Mouse (Mus musculus): ENCODE measurements around the gene Ift172. TPM values are rescaled to one million over a fixed set of nuclear protein-coding genes. Genes with fewer than 3 reads are reported as not detected.
A peak's percentile ranks its signal among the peaks of the same experiment; 100 is the strongest.

The Ift172 gene
- polyA plus RNA-seq, 1 experiment from 2014 or later, result 44.3 TPM

DNA sequence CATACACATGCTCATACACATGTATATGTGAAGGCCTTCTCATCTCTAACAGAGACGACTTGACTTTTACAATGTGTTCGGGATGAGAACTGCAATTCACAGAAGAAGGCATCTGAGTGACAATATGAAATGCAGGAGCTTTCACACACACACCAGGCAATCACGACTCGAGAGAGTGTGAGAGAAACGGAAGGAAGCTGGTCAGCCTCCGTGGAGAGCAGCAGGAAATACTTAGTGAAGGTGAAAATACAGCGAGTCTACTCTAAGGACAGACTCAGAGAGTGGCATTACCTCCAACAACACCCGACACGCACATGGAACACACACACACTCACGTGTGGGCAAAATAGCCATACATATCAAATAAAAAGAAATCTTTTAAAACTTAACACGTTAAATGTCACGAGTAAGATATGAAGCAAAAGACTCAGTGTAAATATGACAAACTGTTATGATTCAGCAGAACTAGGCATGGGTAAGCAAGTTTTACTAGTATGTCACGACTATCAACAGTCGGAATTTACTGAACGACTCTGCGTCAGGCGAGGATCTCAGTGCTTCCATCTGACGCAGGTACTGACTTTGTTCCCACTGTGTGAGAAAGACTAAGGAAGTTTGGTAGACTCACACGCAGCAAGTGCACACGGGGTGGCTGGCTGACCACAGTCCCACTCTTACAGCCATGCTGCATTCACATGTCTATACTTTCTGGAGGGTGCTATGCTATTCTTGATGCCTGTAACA is 11.5 kb downstream of the Ift172 start:
- no peak overlapping the region for H3K4me2 ChIP-seq (ENCODE audit: low read depth, low read length)
- H3K9ac ChIP-seq (ENCODE audit: low read length), result no peak overlapping the region
- H3K4me1 ChIP-seq (replicated peaks; ENCODE audit: control insufficient read depth, insufficient read depth, low read length), result no peaks in the 10 kb centered on the region
- peaks cover 22% of the 10 kb centered on the region for H3K36me3 ChIP-seq (ENCODE audit: control insufficient read depth, insufficient read depth, low read length)
- no peaks in the 10 kb centered on the region for H3K9me3 ChIP-seq (ENCODE audit: control insufficient read depth, low read length)
- no peak overlapping the region for H3K27ac ChIP-seq (ENCODE audit: low read length)
- no peak overlapping the region for H3K4me3 ChIP-seq (ENCODE audit: low read length)
- WGBS, result 78% methylated on average over 20 of the region's 20 CpGs
- ATAC-seq (ENCODE audit: low read depth), result no peak
- no peaks in the 10 kb centered on the region for H3K27me3 ChIP-seq (ENCODE audit: control insufficient read depth, insufficient read depth, low read depth, low read length)

DNA sequence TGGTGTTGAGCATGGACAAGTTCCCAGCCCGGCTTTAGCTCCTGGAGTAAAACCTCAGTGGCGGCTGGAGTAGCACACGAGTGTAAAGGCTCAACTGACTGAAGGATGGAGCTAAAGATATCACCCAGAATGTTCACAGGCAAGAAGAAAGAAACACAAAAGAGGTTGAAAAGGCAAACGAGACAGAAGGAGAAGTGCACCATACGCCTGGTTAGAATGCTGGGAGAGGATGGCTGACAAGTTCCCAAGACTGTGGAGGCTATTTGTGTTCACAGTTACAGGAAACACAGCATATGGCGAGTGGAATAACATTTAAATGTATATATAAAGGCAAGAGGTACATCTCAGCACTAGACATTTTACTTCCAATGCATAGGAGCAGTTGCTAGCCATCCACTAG is 17.9 kb downstream of the Ift172 start:
- ATAC-seq (ENCODE audit: low read depth), result no peak
- no peaks in the 10 kb centered on the region for H3K27me3 ChIP-seq (ENCODE audit: control insufficient read depth, insufficient read depth, low read depth, low read length)
- no peak overlapping the region for H3K27ac ChIP-seq (ENCODE audit: low read length)
- no peaks in the 10 kb centered on the region for H3K4me1 ChIP-seq (replicated peaks; ENCODE audit: control insufficient read depth, insufficient read depth, low read length)
- H3K4me2 ChIP-seq (ENCODE audit: low read depth, low read length), result no peak overlapping the region
- WGBS, result 82% methylated on average over 6 of the region's 6 CpGs
- no peak overlapping the region for H3K9ac ChIP-seq (ENCODE audit: low read length)
- H3K9me3 ChIP-seq (ENCODE audit: control insufficient read depth, low read length), result no peaks in the 10 kb centered on the region
- peaks cover 25% of the 10 kb centered on the region for H3K36me3 ChIP-seq (ENCODE audit: control insufficient read depth, insufficient read depth, low read length)
- H3K4me3 ChIP-seq (ENCODE audit: low read length), result no peak overlapping the region

DNA sequence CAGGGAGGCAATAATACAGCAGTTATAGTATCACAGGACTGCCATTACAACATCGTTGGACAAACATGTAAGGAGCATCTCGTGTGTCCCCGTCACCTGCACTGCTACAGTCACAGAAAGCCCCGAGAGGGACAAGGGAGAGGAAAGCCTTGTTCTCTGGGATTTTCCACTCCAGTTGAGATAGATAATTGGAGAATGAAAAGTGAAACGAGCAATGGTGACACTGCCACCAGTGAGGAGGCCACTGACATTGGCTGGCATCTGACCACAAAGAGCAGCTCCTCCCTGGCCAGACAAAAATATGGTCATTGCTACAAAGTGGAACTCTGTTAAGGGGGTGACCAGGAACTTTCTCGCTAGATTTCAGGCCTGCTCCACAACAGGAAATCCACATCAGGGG is 23.2 kb downstream of the Ift172 start:
- 86% methylated on average over 6 of the region's 6 CpGs for WGBS
- ATAC-seq (ENCODE audit: low read depth), result no peak
- no peaks in the 10 kb centered on the region for H3K9me3 ChIP-seq (ENCODE audit: control insufficient read depth, low read length)
- H3K9ac ChIP-seq (ENCODE audit: low read length), result no peak overlapping the region
- H3K4me3 ChIP-seq (ENCODE audit: low read length), result no peak overlapping the region
- H3K27me3 ChIP-seq (ENCODE audit: control insufficient read depth, insufficient read depth, low read depth, low read length), result no peaks in the 10 kb centered on the region
- no peak overlapping the region for H3K27ac ChIP-seq (ENCODE audit: low read length)
- H3K4me2 ChIP-seq (ENCODE audit: low read depth, low read length), result no peak overlapping the region
- H3K36me3 ChIP-seq (ENCODE audit: control insufficient read depth, insufficient read depth, low read length), result peaks cover 41% of the 10 kb centered on the region
- no peaks in the 10 kb centered on the region for H3K4me1 ChIP-seq (replicated peaks; ENCODE audit: control insufficient read depth, insufficient read depth, low read length)

DNA sequence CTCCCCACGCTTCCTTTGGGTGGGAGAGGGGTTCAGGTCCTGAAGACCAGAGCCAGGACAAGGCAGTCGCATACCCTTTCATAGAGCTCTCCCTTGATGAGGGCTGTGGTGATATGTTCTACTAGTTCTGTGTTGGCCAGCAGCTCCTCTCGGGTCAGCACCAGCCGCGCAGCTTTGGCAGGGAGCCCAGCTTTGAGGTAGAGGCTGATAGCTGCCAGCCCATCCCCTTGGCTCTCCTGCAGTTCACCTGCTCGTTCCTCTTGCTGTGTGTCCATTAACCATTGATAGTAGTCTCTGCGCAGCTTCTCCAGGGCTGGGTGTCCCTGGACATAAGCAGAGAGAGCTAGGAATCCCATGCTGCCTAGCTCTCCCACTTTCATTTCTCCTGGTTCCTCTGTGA is 24.8 kb downstream of the Ift172 start:
- no peaks in the 10 kb centered on the region for H3K9me3 ChIP-seq (ENCODE audit: control insufficient read depth, low read length)
- no peak overlapping the region for H3K4me3 ChIP-seq (ENCODE audit: low read length)
- no peak overlapping the region for H3K9ac ChIP-seq (ENCODE audit: low read length)
- peaks cover 37% of the 10 kb centered on the region for H3K36me3 ChIP-seq (ENCODE audit: control insufficient read depth, insufficient read depth, low read length)
- WGBS, result 76% methylated on average over 7 of the region's 7 CpGs
- H3K27ac ChIP-seq (ENCODE audit: low read length), result no peak overlapping the region
- no peak for ATAC-seq (ENCODE audit: low read depth)
- no peaks in the 10 kb centered on the region for H3K4me1 ChIP-seq (replicated peaks; ENCODE audit: control insufficient read depth, insufficient read depth, low read length)
- H3K4me2 ChIP-seq (ENCODE audit: low read depth, low read length), result no peak overlapping the region
- H3K27me3 ChIP-seq (ENCODE audit: control insufficient read depth, insufficient read depth, low read depth, low read length), result no peaks in the 10 kb centered on the region

DNA sequence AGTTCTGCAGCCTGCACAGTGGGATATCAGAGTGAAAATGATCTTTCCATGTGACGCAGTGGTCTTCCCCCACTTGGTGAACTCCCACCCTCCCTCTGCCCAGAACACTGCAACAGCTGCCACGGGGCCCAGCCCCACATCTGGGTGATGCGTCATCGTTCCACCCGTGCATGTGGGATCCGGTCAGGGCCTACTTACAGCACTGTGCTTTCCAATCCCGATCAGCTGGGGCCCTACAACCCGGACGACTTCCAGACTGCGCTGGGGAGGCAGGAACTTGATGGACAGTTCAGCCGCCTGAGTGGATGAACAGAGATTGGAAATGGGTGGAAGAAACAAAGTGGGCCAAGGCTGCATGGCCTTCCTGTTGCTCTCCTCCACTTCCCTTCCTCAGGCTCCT is 33.3 kb downstream of the Ift172 start:
- 80% methylated on average over 11 of the region's 11 CpGs for WGBS
- no peak overlapping the region for H3K4me2 ChIP-seq (ENCODE audit: low read depth, low read length)

DNA sequence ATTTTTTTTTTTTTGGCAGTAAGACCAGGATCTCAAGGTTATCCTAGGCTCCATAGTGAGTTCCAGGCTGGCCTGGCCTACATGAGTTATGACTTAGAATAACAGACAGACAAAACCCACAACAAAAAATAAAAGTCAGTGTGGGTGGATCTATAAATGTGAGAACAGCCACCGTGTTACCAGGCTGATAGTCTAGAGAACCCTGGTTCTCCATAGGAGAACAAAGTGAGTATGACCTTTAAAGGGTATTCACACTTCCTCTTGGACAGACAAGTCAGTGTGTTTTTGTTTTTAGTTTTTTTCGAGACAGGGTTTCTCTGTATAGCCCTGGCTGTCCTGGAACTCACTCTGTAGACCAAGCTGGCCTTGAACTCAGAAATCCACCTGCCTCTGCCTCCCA is 34.9 kb downstream of the Ift172 start:
- H3K36me3 ChIP-seq (ENCODE audit: control insufficient read depth, insufficient read depth, low read length), result peaks cover 26% of the 10 kb centered on the region
- H3K9ac ChIP-seq (ENCODE audit: low read length), result no peak overlapping the region
- 87% methylated on average over 2 of the region's 2 CpGs for WGBS
- no peak for ATAC-seq (ENCODE audit: low read depth)
- no peak overlapping the region for H3K27ac ChIP-seq (ENCODE audit: low read length)
- peaks cover 11% of the 10 kb centered on the region for H3K4me1 ChIP-seq (replicated peaks; ENCODE audit: control insufficient read depth, insufficient read depth, low read length)
- no peak overlapping the region for H3K4me2 ChIP-seq (ENCODE audit: low read depth, low read length)
- no peaks in the 10 kb centered on the region for H3K27me3 ChIP-seq (ENCODE audit: control insufficient read depth, insufficient read depth, low read depth, low read length)
- no peak overlapping the region for H3K4me3 ChIP-seq (ENCODE audit: low read length)
- no peaks in the 10 kb centered on the region for H3K9me3 ChIP-seq (ENCODE audit: control insufficient read depth, low read length)

More for the DNA sequence above, 33.3 kb downstream of the Ift172 start:
- no peak overlapping the region for H3K9ac ChIP-seq (ENCODE audit: low read length)
- no peaks in the 10 kb centered on the region for H3K9me3 ChIP-seq (ENCODE audit: control insufficient read depth, low read length)
- peaks cover 7% of the 10 kb centered on the region for H3K4me1 ChIP-seq (replicated peaks; ENCODE audit: control insufficient read depth, insufficient read depth, low read length)
- H3K4me3 ChIP-seq (ENCODE audit: low read length), result no peak overlapping the region
- H3K27me3 ChIP-seq (ENCODE audit: control insufficient read depth, insufficient read depth, low read depth, low read length), result no peaks in the 10 kb centered on the region
- no peak for ATAC-seq (ENCODE audit: low read depth)
- no peak overlapping the region for H3K27ac ChIP-seq (ENCODE audit: low read length)
- H3K36me3 ChIP-seq (ENCODE audit: control insufficient read depth, insufficient read depth, low read length), result peaks cover 22% of the 10 kb centered on the region

DNA sequence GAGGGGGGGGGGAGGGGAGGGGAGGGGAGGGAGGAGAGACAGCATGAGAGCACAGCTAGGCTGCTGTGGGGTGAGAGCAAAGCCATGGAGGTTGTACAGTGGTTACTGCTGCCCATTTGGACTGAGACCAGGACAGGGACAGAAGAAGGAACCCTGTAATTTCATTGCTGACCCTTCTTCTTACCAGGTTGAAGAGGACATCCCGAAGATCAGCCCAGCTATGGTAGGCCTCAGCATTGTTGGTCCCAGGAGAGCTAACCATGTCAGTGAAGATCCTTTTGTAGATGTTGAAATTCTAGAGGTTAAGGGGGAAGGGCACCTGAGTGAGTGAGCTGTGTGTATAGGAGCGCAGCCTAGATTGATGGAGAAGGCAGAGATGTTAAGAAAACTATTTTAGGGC is 35.5 kb downstream of the Ift172 start:
- ATAC-seq (ENCODE audit: low read depth), result no peak
- Histone ChIP-seq H3K36me3 (ENCODE audit: control insufficient read depth, insufficient read depth, low read length) (peaks cover 26% of the 10 kb centered on the region), H3K4me1 (replicated peaks; ENCODE audit: control insufficient read depth, insufficient read depth, low read length) (peaks cover 11% of the 10 kb centered on the region), H3K4me2 (ENCODE audit: low read depth, low read length) (no peak overlapping the region), H3K27ac (ENCODE audit: low read length) (no peak overlapping the region), H3K27me3 (ENCODE audit: control insufficient read depth, insufficient read depth, low read depth, low read length) (no peaks in the 10 kb centered on the region), H3K4me3 (ENCODE audit: low read length) (no peak overlapping the region), H3K9me3 (ENCODE audit: control insufficient read depth, low read length) (no peaks in the 10 kb centered on the region), H3K9ac (ENCODE audit: low read length) (no peak overlapping the region)
- 85% methylated on average over 2 of the region's 2 CpGs for WGBS

DNA sequence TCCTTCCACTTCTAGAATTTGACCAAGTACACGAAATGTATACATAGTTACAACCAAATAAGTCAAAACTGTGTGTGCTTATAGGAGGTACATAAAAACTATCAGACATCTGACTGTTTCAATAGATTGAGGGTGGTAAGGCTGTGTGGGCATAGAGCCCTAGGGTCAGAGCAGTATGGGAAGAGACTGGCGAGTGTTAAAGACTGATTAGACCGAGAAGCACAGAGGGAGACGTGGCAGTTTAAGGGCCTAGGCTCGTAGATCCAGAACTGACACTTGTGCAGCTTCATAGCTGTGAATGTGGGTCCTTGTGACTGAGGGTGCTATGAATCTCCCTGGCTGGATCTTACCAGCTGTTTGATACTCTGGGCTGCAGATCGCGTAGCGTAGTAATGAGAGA is 36.0 kb downstream of the Ift172 start:
- peaks cover 30% of the 10 kb centered on the region for H3K36me3 ChIP-seq (ENCODE audit: control insufficient read depth, insufficient read depth, low read length)
- no peak for ATAC-seq (ENCODE audit: low read depth)
- peak overlapping the region; percentile 58; the same call in 1 of the 2 replicates for H3K27ac ChIP-seq (ENCODE audit: low read length)
- 84% methylated on average over 8 of the region's 8 CpGs for WGBS
- H3K9ac ChIP-seq (ENCODE audit: low read length), result no peak overlapping the region
- H3K4me1 ChIP-seq (replicated peaks; ENCODE audit: control insufficient read depth, insufficient read depth, low read length), result peaks cover 11% of the 10 kb centered on the region
- no peaks in the 10 kb centered on the region for H3K27me3 ChIP-seq (ENCODE audit: control insufficient read depth, insufficient read depth, low read depth, low read length)
- H3K4me2 ChIP-seq (ENCODE audit: low read depth, low read length), result no peak overlapping the region
- H3K9me3 ChIP-seq (ENCODE audit: control insufficient read depth, low read length), result no peaks in the 10 kb centered on the region
- H3K4me3 ChIP-seq (ENCODE audit: low read length), result no peak overlapping the region

DNA sequence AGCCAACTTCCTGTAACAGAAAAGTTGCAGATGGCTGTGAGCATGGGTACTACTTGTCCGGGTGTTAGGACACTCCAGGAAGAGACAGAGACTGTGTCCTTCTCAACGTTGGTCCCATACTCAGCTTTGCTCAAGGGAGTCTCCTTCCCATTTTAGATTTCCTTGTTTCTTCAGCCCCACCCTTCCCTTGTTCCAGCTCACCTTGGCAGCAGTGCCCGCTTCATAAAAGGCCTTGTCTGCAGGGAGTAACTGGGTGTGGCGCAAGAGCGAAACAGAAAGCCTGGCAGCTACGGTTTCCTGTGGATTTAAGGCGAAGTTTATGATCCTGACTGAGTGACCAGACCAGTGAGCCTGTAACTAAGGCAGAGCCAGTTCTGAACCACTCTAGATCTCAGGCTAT is 36.5 kb downstream of the Ift172 start:
- WGBS, result 62% methylated on average over 7 of the region's 7 CpGs
- H3K4me3 ChIP-seq (ENCODE audit: low read length), result no peak overlapping the region
- H3K9ac ChIP-seq (ENCODE audit: low read length), result 0 out of 2 replicates have a peak overlapping the region, but pooled peaks have one; percentile 10
- peak; percentile 24 for ATAC-seq (ENCODE audit: low read depth)
- H3K4me2 ChIP-seq (ENCODE audit: low read depth, low read length), result no peak overlapping the region
- H3K9me3 ChIP-seq (ENCODE audit: control insufficient read depth, low read length), result no peaks in the 10 kb centered on the region
- H3K27me3 ChIP-seq (ENCODE audit: control insufficient read depth, insufficient read depth, low read depth, low read length), result no peaks in the 10 kb centered on the region
- peaks cover 29% of the 10 kb centered on the region for H3K36me3 ChIP-seq (ENCODE audit: control insufficient read depth, insufficient read depth, low read length)
- peak overlapping the region; percentile 58 for H3K27ac ChIP-seq (ENCODE audit: low read length)
- H3K4me1 ChIP-seq (replicated peaks; ENCODE audit: control insufficient read depth, insufficient read depth, low read length), result peaks cover 11% of the 10 kb centered on the region

Measured in lung, embryonic 16.5 days (tissue).